Mouse (Mus musculus) monocyte, adult 5-6 weeks (primary cell): ENCODE measurements around the gene Acly. TPM values are rescaled to one million over a fixed set of nuclear protein-coding genes. Genes with fewer than 3 reads are reported as not detected.
A peak's percentile ranks its signal among the peaks of the same experiment; 100 is the strongest.
"Not testable (repeated sequence)": the region's sequence is repeated elsewhere in the genome, so short reads cannot be mapped to it uniquely, and the experiment has no call there.

Source experiments
- ATAC-seq: fragments of 153-309, 156-312 bp; replicated peaks from 2 replicates; pipeline ENCODE4 v1.8.0; 2017; ENCODE audit warnings: mild to moderate bottlenecking; ENCODE audit not compliant: low TSS enrichment, insufficient number of reproducible peaks, severe bottlenecking, poor library complexity, low FRiP score
- total RNA-seq: library from RNA; stranded (forward); fragments of 200-1000, 200-491, 200-594 nt; gene quantifications from 3 replicates; pipeline ENCODE4 v1.2.3, GENCODE M21; 2017

Acly gene
- total RNA-seq, 1 experiment from 2014 or later = 104 TPM

DNA sequence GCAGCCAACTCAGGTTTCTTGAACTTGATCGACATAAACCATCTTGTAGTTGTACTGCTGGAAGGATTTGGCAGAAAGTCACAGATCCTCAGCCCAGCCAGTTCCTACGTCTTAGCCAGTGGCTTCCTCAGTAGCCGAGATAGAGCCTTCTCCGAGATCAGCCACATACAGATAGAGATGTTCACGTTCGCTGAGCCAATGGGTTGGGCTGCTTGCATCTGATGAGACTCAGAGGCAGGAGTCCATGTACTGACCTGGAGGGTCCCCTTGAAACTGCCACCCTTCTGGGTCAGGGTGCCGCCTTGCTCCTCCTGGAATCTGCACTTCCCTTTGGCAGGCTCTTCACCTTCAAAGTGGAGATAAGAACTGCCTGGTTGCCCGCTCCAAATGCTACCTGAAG, 21.7 kb upstream of the Acly start:
- ATAC-seq = no peak

DNA sequence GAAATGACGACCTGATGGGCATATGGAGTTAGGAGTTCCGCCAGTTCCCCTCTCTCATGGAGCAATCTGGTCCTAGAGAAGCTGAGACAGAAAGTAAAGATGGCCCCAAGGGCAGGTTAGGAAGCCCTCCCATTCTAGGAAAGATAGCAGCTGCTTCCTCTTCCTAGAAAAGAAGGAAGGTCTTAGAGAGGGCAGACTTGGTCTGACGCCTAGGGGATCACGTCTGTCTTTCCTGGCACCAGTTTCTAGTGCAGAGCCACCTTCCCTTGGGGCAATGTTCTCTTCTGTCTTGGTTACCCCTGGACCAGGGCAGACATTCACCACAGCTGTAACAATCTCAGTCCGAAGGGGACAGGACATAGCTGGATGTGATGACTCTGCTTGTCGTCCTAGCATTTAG, 20.3 kb upstream of the Acly start:
- ATAC-seq = no peak

DNA sequence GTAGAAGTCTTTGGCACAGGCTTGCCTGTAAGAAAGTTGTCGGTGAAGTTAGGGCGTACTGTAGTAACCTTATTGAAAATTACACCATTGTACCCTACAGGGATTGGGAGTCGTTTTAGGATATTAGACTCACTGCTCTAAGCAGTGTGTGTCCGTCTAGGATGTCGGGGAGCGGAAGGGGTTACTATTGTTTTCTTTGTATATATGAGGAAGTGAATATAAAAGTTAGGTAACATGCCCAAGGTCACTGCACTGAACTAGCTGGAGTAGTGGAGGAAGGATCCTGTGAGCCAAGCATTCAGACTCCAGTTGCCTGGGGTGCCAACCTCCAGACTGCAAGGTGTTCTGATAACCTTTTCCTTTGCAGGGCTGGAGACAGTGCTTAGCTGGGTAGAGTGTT, 19.2 kb upstream of the Acly start:
- ATAC-seq = peak; percentile 69

DNA sequence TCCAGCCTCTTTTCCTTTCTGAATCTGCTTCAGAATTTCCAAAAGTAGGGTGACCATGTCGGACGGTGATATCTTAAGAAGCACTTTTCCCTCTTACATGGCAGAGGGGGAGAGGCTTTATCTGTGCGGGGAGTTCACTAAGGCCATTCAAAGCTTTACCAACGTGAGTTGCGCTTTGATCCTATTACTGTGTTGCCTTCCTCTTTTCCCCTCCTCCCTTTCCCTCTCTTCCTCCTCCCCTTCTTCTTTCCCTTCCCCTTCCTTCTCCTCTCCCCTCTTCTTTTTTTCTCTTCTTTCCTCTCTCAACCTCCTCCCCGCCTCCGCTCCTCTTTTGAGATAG, 17.9 kb upstream of the Acly start:
- no peak for ATAC-seq

DNA sequence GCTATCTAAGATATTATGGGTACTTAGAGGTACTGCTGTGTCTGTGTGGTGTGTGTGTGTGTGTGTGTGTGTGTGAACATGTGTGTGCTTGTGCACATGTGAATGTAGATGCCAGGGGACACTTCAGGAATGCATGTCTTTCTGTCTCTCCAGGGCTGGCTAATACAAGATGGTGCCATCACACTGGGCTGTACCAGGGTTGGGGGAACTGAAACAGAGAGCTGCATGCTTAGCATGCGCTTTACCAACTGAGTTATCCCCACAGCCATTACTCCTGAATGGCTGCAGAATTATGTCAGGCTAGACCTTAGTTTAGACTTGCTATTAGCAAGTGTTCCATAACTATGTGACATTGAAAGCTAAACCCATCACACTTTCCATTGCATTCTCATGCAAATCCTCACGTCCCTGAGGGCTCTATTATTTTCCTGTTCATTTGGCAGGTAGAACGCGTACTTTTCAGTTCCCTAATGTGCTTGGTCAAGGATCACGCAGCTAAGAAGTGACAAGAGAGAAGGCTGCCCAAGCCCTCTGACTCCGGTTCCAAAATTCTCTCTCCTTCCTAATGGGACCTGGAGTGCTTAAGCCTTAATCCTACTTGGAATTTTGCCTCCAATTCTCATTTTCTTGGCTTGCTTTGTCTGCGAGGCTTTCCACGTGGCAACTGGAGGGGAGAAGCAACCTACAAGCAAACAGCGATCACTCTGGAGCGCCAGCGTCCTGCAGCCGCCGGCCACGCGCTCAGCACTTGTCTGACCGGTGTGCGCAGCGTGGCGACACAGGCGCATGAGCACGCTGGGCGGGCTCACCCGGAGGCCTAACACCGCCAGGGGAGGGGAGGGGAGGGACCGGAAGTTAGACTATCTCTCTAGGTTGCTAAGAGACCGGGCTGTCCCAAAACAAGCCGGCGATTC, 17.3 kb upstream of the Acly start, which contains the start of gene Ttc25:
Gene Ttc25, plus strand, starts transcription at position 776 of the 914 bp plus-strand sequence.
- ATAC-seq = peak; percentile 87

- ATAC-seq = no peak
Observed at GRCm38 (mm10) chr11:100541577-100541976, 13.8 kb upstream of the Acly start.

DNA sequence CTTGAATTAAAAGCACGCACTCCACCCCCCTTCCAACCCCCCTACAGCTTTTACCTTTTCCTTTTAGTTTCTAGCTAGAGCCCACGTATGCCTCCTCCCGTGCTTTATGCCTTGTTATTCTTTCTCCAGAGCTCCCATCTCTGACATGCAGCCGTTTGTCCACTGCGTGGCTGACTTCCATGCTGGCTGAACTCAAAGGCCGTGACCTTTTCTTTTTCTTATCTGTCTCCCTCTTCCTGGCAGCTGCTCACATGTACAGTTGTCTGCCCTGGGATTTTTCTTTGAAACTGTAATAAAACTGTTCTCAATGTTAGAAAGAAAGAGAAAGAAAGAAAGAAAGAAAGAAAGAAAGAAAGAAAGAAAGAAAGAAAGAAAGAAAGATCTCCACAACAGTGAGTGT, 13.2 kb upstream of the Acly start:
- ATAC-seq = no peak

- ATAC-seq = no peak
Observed at GRCm38 (mm10) chr11:100536466-100536865, 8.7 kb upstream of the Acly start.

GRCm38 (mm10) chr11:100535996-100536395, 8.2 kb upstream of the Acly start:
- ATAC-seq = no peak

DNA sequence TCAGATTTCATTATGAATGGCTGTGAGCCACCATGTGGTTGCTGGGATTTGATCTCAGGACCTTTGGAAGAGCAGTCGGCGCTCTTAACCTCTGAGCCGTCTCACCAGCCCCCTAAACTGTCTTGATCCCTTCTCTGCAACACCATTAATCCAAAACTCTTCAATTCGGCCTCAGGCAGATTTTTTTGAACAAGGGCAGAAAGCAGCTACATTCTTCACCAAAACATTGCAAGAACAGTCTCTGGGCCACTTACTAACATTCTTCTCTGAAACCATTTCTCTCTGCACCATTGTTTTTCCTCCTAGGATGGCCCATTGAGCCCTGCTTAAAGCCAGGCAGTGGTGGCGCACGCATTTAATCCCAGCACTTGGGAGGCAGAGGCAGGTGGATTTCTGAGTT, 7.0 kb upstream of the Acly start:
- ATAC-seq = not testable (repeated sequence)

DNA sequence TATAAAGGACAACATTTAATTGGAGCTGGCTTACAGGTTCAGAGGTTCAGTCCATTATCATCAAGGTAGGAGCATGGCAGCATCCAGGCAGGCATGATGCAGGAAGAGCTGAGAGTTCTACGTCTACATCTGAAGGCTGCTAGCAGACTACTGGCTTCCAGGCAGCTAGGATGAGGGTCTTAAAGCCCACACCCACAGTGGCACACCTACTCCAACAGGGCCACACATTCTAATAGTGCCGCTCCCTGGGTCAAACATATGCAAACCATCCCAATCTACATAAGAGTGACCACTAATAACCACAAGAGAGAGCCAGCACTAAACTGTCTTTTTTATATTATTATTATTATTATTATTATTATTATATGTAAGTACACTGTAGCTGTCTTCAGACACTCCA, 6.6 kb upstream of the Acly start:
- not testable (repeated sequence) for ATAC-seq

DNA sequence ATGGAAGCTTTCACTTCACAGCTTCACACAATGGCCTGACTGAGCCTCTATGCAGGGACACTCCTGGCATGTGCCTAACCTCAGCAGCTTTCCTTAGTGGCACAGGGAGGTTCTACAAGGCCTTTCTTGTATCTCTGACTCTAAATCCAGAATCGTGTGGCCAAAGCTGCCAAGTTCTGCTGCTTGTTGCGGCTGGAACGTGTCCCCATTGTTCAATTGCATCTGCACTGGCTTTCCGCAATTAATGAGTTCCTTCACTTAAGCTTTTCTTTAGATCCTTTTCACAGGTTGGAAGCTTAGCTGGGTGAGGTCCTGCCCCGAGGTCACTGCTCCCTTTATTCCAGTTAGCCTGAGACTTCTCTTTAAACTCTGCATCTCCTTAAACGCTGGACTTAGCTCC, 6.1 kb upstream of the Acly start:
- no peak for ATAC-seq

GRCm38 (mm10) chr11:100528375-100529165, 770 bp upstream of the Acly start:
- ATAC-seq = no peak

DNA sequence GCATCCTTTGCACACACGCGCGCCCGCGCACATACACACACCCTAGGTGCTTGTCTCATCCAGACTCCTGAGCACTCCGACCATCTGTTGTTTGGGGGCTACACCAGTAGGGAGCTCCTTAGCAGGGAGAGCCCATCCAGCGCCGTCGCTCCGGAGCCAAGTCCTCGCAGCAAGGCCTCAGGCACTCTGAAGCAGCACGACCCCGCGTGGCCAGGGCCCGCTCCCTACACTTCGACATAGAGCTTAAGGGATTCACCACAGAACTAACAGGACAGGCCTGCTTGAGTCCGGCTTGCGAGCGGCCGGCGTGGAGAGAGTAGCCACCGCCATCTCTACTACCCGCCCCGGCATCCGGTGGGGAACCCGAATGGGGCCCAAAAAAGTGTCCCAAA, 738 bp downstream of the Acly start:
- ATAC-seq = 0 out of 2 replicates have a peak, but pooled peaks have one; percentile 2

DNA sequence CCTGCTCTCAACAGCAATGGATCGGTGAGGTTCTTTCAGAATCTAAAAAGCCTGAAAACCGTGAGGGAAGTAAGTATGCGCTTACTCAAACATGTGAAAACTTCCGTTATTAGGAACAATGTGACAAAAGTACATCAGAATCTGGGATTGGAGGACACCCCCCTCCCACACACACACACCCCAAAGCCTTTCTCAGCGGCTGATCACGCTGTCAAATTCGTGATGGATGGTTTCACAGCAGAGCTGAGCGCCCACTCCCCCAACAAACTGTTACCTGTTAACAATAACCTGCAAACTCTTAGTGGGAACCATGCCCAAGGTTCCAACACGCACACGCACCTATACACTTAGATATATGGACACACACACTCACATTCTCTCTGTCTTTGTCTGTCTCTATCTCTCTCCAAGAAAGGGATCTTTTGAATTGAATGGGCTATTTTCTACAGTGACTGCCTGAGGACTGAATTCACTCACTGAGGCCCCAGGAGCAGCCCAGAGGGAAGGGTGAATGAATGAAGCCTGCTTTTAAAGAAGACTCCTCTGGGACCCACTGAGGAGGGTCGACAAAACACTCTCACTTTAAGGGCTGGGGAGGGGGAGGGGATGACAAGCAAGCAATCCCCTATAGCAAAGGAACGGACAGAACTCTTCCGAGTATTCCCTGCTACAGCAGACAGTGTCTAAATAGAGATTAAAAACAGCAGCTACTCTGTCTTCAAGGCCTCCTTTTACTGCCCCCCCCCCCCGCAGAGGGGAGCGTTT, 1.6 kb downstream of the Acly start:
- no peak for ATAC-seq

DNA sequence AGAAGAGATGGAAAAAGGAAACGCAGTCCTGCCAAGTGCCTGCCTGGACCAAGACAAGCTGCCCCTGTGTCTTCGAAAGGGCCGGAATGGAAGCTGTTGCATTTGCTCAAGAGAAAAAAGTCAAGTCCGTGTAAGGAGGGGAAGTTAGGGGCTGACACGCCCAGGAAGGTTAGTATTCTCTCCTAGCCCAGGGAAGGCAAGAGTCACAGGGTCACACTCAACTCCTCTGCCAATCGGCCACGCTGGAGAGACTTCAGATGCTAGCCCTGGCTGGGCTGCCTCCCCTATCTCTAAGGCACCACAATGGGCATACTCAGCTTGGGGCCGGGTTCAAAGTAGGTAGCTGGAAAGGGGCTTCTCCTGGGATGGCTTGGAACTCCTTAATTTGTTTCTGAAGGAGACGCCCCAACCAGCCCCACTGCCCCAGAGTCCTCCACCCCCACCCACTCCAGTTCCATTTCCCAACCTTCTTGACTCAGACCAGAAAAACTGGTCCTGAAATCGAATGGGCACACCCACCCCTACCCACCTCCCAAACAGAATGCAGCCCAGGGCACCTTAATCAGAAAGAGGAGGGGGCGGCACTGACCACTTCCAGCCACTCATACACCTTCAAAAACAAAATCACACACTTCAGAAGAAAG, 2.7 kb downstream of the Acly start:
- ATAC-seq = no peak

GRCm38 (mm10) chr11:100524358-100524757, 3.4 kb downstream of the Acly start:
- ATAC-seq = no peak

DNA sequence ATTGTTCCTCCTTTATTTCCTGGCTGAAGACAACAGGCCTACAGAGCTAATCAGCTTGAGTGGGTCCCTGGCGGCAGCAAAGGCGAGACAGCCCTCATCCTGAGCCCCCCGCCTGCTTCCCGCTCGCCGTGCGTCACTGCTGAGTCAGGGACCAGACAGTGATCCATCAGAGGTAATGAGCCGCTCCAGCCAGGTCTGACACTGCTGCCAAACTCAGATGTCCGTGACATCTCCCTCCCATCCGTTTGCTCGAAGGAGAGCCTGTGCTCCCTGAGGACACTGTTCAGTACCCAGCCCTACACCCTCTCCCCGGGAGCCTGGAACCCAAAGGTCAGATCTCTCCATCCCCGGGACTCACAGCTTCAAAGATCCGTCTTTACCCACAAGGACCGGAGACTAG, 7.0 kb downstream of the Acly start:
- ATAC-seq = no peak

DNA sequence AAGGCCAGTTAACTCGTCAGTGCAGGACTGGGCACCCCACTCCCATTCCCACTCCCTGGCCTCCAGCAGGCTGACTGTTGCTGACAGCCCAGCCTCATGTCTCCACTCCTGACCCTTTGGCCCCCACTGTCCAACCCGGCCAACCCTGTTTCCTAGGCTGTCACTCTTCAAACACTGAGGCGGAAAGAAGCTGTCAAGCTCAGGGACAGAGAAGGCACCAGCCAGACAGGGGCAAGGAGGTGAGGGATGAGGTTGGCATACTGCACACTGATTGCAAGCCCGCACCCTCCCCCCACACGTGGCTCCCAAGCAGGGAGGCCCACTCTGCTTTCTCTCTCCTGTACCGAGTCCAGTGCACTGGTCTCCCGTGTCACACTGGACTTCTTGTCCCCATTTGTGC, 8.6 kb downstream of the Acly start:
- no peak for ATAC-seq
